Mouse (Mus musculus) limb, embryonic 14.5 days (tissue): ENCODE measurements around the gene 3110082I17Rik. TPM values are rescaled to one million over a fixed set of nuclear protein-coding genes. Genes with fewer than 3 reads are reported as not detected.

Experiments used
- ATAC-seq: fragments of 200-750 bp; cut with Nextera tagmentation; 2 replicates; pipeline ENCODE4 v1.8.0; 2017; ENCODE audit warnings: low read depth, moderate number of reproducible peaks, moderate TSS enrichment; ENCODE audit not compliant: low FRiP score
- DNase-seq: peaks from one replicate; pipeline ENCODE4 v3.0.0-alpha.2; 2015; ENCODE audit warnings: low spot score
- H3K27ac ChIP-seq: fragments of 300-500 bp; sonication (generic); replicated peaks from 2 replicates; pipeline ENCODE4 v1.5.1; 2014; ENCODE audit warnings: low read depth, mild to moderate bottlenecking, low read length, moderate library complexity, mixed read lengths
- H3K27me3 ChIP-seq: fragments of 300-500 bp; sonication (generic); 2 replicates; pipeline ENCODE4 v1.6.1; 2014; ENCODE audit warnings: low read length, mixed read lengths; ENCODE audit not compliant: control insufficient read depth, insufficient read depth
- H3K36me3 ChIP-seq: fragments of 300-500 bp; sonication (generic); 2 replicates; pipeline ENCODE4 v1.6.1; 2014; ENCODE audit warnings: mild to moderate bottlenecking, low read length, moderate library complexity, mixed read lengths; ENCODE audit not compliant: control insufficient read depth, insufficient read depth
- H3K4me1 ChIP-seq: fragments of 300-500 bp; sonication (generic); 2 replicates; pipeline ENCODE4 v1.6.1; 2014; ENCODE audit warnings: antibody characterized with exemption, low read length, mixed read lengths; ENCODE audit not compliant: control insufficient read depth, insufficient read depth
- H3K4me2 ChIP-seq: fragments of 300-500 bp; sonication (generic); replicated peaks from 2 replicates; pipeline ENCODE4 v1.6.1; 2014; ENCODE audit warnings: low read depth, mild to moderate bottlenecking, low read length, moderate library complexity; ENCODE audit not compliant: severe bottlenecking
- H3K4me3 ChIP-seq: fragments of 300-500 bp; sonication (generic); replicated peaks from 2 replicates; pipeline ENCODE4 v1.5.1; 2014; ENCODE audit warnings: low read length
- H3K9ac ChIP-seq: fragments of 300-500 bp; sonication (generic); 2 replicates; pipeline ENCODE4 v1.6.1; 2014; ENCODE audit warnings: mild to moderate bottlenecking, low read depth, low read length, moderate library complexity; ENCODE audit not compliant: severe bottlenecking
- H3K9me3 ChIP-seq: fragments of 300-500 bp; sonication (generic); 2 replicates; pipeline ENCODE4 v1.6.1; 2016; ENCODE audit warnings: low read length; ENCODE audit not compliant: control insufficient read depth
- POLR2A ChIP-seq: fragments of 200-500 bp; IDR thresholded peaks from 2 replicates; pipeline ENCODE4 v1.8.0; 2012; ENCODE audit warnings: inconsistent platforms, mild to moderate bottlenecking, moderate library complexity, borderline replicate concordance; ENCODE audit not compliant: insufficient read depth, insufficient read length; ENCODE audit errors: extremely low read depth
- WGBS: fragments of 180-500 bp; shearing (Covaris S2); extraction: QIAGEN DNeasy Blood & Tissue Kit; methylation state at CpG from one replicate; pipeline ENCODE4 v1.1.7; 2014; 5-methylcytosine and 5-hydroxymethylcytosine counted together
- polyA plus RNA-seq, 2 experiments: library from polyadenylated mRNA; depleted of rRNA in 1 of 2; stranded (reverse) in 1 of 2; unstranded in 1 of 2; fragments of >200 nt; fragmentation: Nextera tagmentation in 1 of 2; extraction: Ambion mirVana in 1 of 2; gene quantifications; 2 replicates each; pipeline versions ENCODE4 v1.2.1 to v1.2.3; 2012 to 2014

Gene 3110082I17Rik
- polyA plus RNA-seq, 2 experiments = 23.2 to 27.9 TPM

- no peak overlapping the region for H3K4me2 ChIP-seq
- TF ChIP-seq POLR2A = no peak
These were observed 61.5 kb downstream of the 3110082I17Rik start for GRCm38 (mm10) chr5:139398786-139399185.

DNA sequence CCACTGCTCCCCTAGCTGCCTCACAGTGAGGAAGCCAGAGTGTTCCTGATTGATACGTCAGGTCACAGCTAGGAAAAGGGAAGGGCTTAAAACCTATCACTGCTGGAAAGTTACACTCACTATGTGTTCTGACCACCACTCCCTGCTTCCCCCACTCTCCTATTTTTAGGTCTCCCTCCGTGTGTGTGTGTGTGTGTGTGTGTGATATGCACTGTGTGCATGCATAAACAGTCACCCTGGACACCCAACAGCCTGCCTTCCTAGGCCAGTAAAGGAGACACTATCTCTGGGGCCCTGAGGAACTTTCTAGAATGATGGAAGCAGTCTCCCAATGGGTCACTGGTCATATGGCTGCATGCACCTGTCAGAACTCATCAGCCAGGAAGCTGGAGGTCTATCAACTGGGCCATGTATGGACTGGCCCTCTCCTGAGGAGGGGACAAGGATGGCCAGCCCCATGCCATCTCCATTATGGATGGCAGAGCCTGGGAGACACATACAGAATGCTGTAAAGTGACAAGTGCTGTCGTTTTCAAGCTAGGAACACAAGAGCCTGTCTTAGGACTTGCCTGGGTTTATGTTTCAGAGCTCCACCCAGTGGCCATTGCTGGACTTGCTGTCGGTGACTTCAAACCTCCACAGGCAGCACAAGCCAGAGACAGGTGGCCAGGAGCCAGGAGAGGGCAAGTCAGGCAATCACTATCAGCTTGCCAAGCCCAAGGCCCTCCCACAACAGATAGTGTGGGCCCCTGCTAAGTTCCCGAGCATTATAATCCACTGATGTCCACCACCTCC is 62.2 kb downstream of the 3110082I17Rik start:
- WGBS = 38% methylated on average over 5 of the region's 5 CpGs
- TF ChIP-seq POLR2A = no peak
- ATAC-seq = peak; percentile 79

More at GRCm38 (mm10) chr5:139398786-139399185, 61.5 kb downstream of the 3110082I17Rik start:
- no peak for DNase-seq
- no peaks in the 10 kb centered on the region for H3K9me3 ChIP-seq
- no peak for ATAC-seq
- H3K9ac ChIP-seq = no peak overlapping the region
- no peak overlapping the region for H3K27ac ChIP-seq
- WGBS = 75% methylated on average over 5 of the region's 5 CpGs
- no peaks in the 10 kb centered on the region for H3K36me3 ChIP-seq
- H3K27me3 ChIP-seq = no peaks in the 10 kb centered on the region
- H3K4me1 ChIP-seq = peaks cover 9% of the 10 kb centered on the region; the same call in 1 of the 2 replicates
- no peak overlapping the region for H3K4me3 ChIP-seq

GRCm38 (mm10) chr5:139397359-139397916 is 62.9 kb downstream of the 3110082I17Rik start:
- no peak overlapping the region for H3K4me2 ChIP-seq
- TF ChIP-seq POLR2A = no peak
- H3K27me3 ChIP-seq = no peaks in the 10 kb centered on the region
- no peaks in the 10 kb centered on the region for H3K9me3 ChIP-seq
- H3K4me3 ChIP-seq = no peak overlapping the region
- H3K27ac ChIP-seq = no peak overlapping the region
- H3K4me1 ChIP-seq = peaks cover 9% of the 10 kb centered on the region; the same call in 1 of the 2 replicates
- ATAC-seq = no peak
- DNase-seq = no peak
- H3K36me3 ChIP-seq = peaks cover 3% of the 10 kb centered on the region; the same call in 1 of the 2 replicates
- 88% methylated on average over 4 of the region's 4 CpGs for WGBS
- H3K9ac ChIP-seq = no peak overlapping the region

More for the DNA sequence above, 62.2 kb downstream of the 3110082I17Rik start:
- peaks cover 9% of the 10 kb centered on the region; the same call in 1 of the 2 replicates for H3K4me1 ChIP-seq
- no peak overlapping the region for H3K9ac ChIP-seq
- no peak overlapping the region for H3K4me3 ChIP-seq
- no peak overlapping the region for H3K4me2 ChIP-seq
- H3K9me3 ChIP-seq = no peaks in the 10 kb centered on the region
- no peaks in the 10 kb centered on the region for H3K27me3 ChIP-seq
- peak; percentile 74 for DNase-seq
- no peak overlapping the region for H3K27ac ChIP-seq
- H3K36me3 ChIP-seq = no peaks in the 10 kb centered on the region

DNA sequence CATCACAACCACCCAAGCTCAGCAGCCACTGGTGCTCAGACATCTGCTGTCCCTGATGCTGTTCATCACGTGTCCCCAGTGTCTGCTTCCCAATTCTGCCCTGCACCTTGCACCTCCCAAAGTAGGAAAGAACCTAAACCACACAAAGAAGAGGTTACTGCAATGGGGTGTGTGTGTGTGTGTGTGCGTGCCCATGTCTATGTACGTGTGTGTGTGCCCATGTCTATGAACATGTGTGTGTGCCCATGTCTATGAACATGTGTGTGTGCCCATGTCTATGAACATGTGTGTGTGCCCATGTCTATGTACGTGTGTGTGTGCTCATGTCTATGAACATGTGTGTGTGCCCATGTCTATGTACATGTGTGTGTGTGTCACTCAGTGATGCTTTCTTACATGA is 64.8 kb downstream of the 3110082I17Rik start:
- ATAC-seq (no peak), DNase-seq (no peak)
- no peak overlapping the region for H3K27ac ChIP-seq
- no peak overlapping the region for H3K4me2 ChIP-seq
- H3K27me3 ChIP-seq = no peaks in the 10 kb centered on the region
- no peak overlapping the region for H3K4me3 ChIP-seq
- WGBS = 95% methylated on average over 4 of the region's 4 CpGs
- H3K4me1 ChIP-seq = peaks cover 9% of the 10 kb centered on the region; the same call in 1 of the 2 replicates
- H3K9me3 ChIP-seq = no peaks in the 10 kb centered on the region
- no peak for TF ChIP-seq POLR2A
- H3K9ac ChIP-seq = no peak overlapping the region
- H3K36me3 ChIP-seq = peaks cover 3% of the 10 kb centered on the region; the same call in 1 of the 2 replicates

GRCm38 (mm10) chr5:139394399-139394798 is 65.9 kb downstream of the 3110082I17Rik start:
- peaks cover 15% of the 10 kb centered on the region for H3K4me1 ChIP-seq
- H3K27ac ChIP-seq = no peak overlapping the region
- H3K4me2 ChIP-seq = no peak overlapping the region
- H3K27me3 ChIP-seq = no peaks in the 10 kb centered on the region
- H3K36me3 ChIP-seq = peaks cover 3% of the 10 kb centered on the region; the same call in 1 of the 2 replicates
- TF ChIP-seq POLR2A = no peak
- no peaks in the 10 kb centered on the region for H3K9me3 ChIP-seq
- ATAC-seq (no peak), DNase-seq (no peak)
- WGBS = 50% methylated on average over 7 of the region's 7 CpGs
- H3K9ac ChIP-seq = no peak overlapping the region
- no peak overlapping the region for H3K4me3 ChIP-seq
